Mouse (Mus musculus) stomach, adult 2 months (tissue): ENCODE measurements around the gene Fyb2. TPM values are rescaled to one million over a fixed set of nuclear protein-coding genes. Genes with fewer than 3 reads are reported as not detected.

ENCODE experiments used
- polyA plus RNA-seq: library from polyadenylated mRNA; depleted of rRNA; stranded (reverse); fragments of >200 nt; gene quantifications from 2 replicates; pipeline ENCODE4 v1.2.3, GENCODE M21; 2012; rRNA removed

Gene Fyb2
- 0.02 TPM in 2 replicates for polyA plus RNA-seq

DNA sequence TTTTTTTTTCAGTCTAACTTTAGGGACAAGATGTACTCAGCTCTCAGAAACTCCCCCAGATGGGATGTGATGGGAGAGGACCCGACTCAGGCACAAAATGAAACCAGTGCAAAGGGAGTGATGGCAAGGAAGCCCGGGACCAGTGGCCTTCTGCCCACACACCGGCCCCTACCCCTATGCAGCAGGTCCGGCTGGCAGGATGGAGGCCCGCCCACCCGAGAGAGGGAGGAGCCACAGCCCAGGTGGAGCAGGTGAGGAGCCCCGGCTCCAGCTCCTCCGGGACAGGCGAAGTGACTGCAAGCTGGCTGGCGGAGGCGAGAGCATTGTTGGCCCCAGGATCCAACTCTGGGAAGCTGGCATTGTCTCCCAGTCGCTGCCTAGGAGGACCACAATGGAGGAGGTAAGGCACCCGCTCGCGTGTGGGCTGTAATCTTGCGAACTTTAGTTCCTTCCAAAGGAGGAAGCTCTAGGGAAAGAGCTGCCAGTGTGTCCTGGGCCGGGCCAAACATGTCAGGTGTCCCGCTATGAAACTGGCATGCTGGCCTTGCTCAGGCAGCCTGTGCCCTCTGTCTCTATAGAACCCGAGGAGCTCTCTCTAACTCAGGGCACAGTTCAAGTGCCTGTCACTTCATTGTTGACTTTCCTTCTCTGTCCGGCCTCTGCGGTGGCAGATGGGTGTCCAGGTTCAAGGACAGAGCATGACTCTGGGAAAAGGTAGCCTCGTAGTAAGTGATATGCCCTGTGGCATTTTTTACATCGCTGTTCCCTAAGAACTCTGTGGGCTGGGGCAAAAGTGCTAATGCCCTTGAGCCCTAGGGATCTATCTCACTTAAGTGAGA lies at the start of gene Fyb2:
Gene Fyb2 (plus strand): TSS at position 166 of the 839 bp plus-strand sequence.

DNA sequence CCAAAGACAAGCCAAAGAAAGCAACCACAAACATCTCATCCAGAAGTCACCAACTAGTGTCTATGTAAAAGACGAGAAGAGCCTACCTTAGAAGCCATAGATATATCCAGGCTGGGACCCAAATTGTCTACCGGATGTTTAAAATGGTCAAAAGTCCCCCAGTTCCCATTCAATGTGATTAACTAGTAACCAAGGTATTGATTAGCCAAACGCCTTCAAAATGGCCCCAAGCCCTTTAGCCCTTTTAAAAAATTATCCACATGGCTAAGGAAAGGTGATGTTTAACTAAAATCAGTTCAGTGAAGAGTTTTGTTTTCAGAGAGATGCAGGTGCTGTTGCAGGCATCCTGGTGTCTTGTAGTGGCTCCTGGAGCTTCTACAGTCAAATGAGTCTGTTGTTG lies 36.9 kb upstream of the Fyb2 start, which contains the start of gene C8a:
Gene C8a (minus strand): TSS at position 76 of the 400 bp plus-strand sequence.

Other genes starting within 250 kb of the Fyb2 start
- 0.09 and 0.16 TPM in 2 replicates for gene C8b, start 147.1 kb upstream of the Fyb2 start, polyA plus RNA-seq
- gene Gm17662, start 56.1 kb upstream of the Fyb2 start, polyA plus RNA-seq, result not detected in 2 replicates
- gene C8a, start 37.1 kb upstream of the Fyb2 start, polyA plus RNA-seq, result 0.04 TPM in 1 of 2 replicates, not detected in the other
- gene Prkaa2, start 196.4 kb downstream of the Fyb2 start, polyA plus RNA-seq, result 0.62 and 1.0 TPM in 2 replicates
- gene Plpp3, start 243.9 kb downstream of the Fyb2 start, polyA plus RNA-seq, result 32.6 and 44.0 TPM in 2 replicates